Mouse (Mus musculus): ENCODE measurements around the gene Tsga13.

The Tsga13 gene

GRCm38 (mm10) chr6:30865031-30865678 lies 50.2 kb downstream of the Tsga13 start:
- DNase-seq (ENCODE audit: low read depth, low spot score): no peak

GRCm38 (mm10) chr6:30855956-30856355 lies 59.4 kb downstream of the Tsga13 start:
- DNase-seq (ENCODE audit: low read depth, low spot score): no peak

- DNase-seq (ENCODE audit: low read depth, low spot score): no peak
Measured at GRCm38 (mm10) chr6:30855205-30855604, 60.2 kb downstream of the Tsga13 start.

GRCm38 (mm10) chr6:30849818-30850217 lies 65.6 kb downstream of the Tsga13 start:
- DNase-seq (ENCODE audit: low read depth, low spot score): no peak

All from embryo, embryonic 11.5 days (tissue).